Mouse (Mus musculus): ENCODE measurements at regions not wholly inside any gene's neighbourhood (a gene's known extent, or its start where the extent isn't known, plus 50 kb on each side); places are given as distances from the start of the nearest gene placed in this dataset.

- TF ChIP-seq CTCF (IDR thresholded peaks at IDR 0.05; ENCODE audit: extremely low read depth, insufficient read length, insufficient replicate concordance, low read depth, low read length) (no peak), POLR2A (IDR thresholded peaks at IDR 0.05; ENCODE audit: low read depth, low read length) (no peak)
Measured at GRCm38 (mm10) chr14:106008951-106009350, 97.0 kb upstream of the Trim52 start.

Data from small intestine, adult 2 months (tissue).